Mouse (Mus musculus) midbrain, embryonic 16.5 days (tissue): ENCODE measurements at regions not wholly inside any gene's neighbourhood (a gene's known extent, or its start where the extent isn't known, plus 50 kb on each side); places are given as distances from the start of the nearest gene placed in this dataset.

Experiments
- ATAC-seq: fragments of 200-750 bp; cut with Nextera tagmentation; 2 replicates; pipeline ENCODE4 v1.8.0; 2017; ENCODE audit warnings: moderate TSS enrichment
- H3K27ac ChIP-seq: fragments of 300-500 bp; sonication (generic); 2 replicates; pipeline ENCODE4 v1.5.1; 2014; ENCODE audit warnings: mild to moderate bottlenecking, low read length, mixed read lengths
- H3K27me3 ChIP-seq: fragments of 300-500 bp; sonication (generic); 2 replicates; pipeline ENCODE4 v1.6.1; 2014; ENCODE audit warnings: low read depth, low read length, mixed read lengths; ENCODE audit not compliant: control insufficient read depth, insufficient read depth
- H3K36me3 ChIP-seq: fragments of 300-500 bp; sonication (generic); 2 replicates; pipeline ENCODE4 v1.6.1; 2014; ENCODE audit warnings: mild to moderate bottlenecking, low read length, moderate library complexity, mixed read lengths; ENCODE audit not compliant: control insufficient read depth, insufficient read depth
- H3K4me1 ChIP-seq: fragments of 300-500 bp; sonication (generic); 2 replicates; pipeline ENCODE4 v1.6.1; 2014; ENCODE audit warnings: mild to moderate bottlenecking, low read length, mixed read lengths; ENCODE audit not compliant: control insufficient read depth, insufficient read depth
- H3K4me2 ChIP-seq: fragments of 300-500 bp; sonication (generic); 2 replicates; pipeline ENCODE4 v1.6.1; 2014; ENCODE audit warnings: mild to moderate bottlenecking, low read length, mixed read lengths
- H3K4me3 ChIP-seq: fragments of 300-500 bp; sonication (generic); 2 replicates; pipeline ENCODE4 v1.5.1; 2014; ENCODE audit warnings: low read depth, mild to moderate bottlenecking, low read length, moderate library complexity, mixed read lengths
- H3K9ac ChIP-seq: fragments of 300-500 bp; sonication (generic); 2 replicates; pipeline ENCODE4 v1.6.1; 2014; ENCODE audit warnings: low read depth, low read length, mixed read lengths
- H3K9me3 ChIP-seq: fragments of 300-500 bp; sonication (generic); replicated peaks from 2 replicates; pipeline ENCODE4 v1.6.1; 2014; ENCODE audit warnings: mild to moderate bottlenecking, low read length, mixed read lengths; ENCODE audit not compliant: control insufficient read depth, poor library complexity, severe bottlenecking
- WGBS: fragments of 180-500 bp; shearing (Covaris S2); extraction: QIAGEN DNeasy Blood & Tissue Kit; methylation state at CpG from one replicate; pipeline ENCODE4 v1.1.7; 2014; 5-methylcytosine and 5-hydroxymethylcytosine counted together

- no peak for ATAC-seq
- Histone ChIP-seq H3K36me3 (no peaks in the 10 kb centered on the region), H3K4me3 (no peak overlapping the region), H3K9ac (no peak overlapping the region), H3K9me3 (no peaks in the 10 kb centered on the region), H3K27ac (no peak overlapping the region), H3K27me3 (no peaks in the 10 kb centered on the region), H3K4me1 (no peaks in the 10 kb centered on the region), H3K4me2 (no peak overlapping the region)
- 54% methylated on average over 6 of the region's 6 CpGs for WGBS
Observed at GRCm38 (mm10) chr12:92589305-92589704, 740.3 kb upstream of the Sel1l start.

GRCm38 (mm10) chr12:92578596-92578995 is 729.6 kb upstream of the Sel1l start:
- no peak for ATAC-seq
- H3K36me3 ChIP-seq, result no peaks in the 10 kb centered on the region
- H3K9ac ChIP-seq, result no peak overlapping the region
- no peaks in the 10 kb centered on the region for H3K9me3 ChIP-seq
- H3K4me2 ChIP-seq, result no peak overlapping the region
- H3K4me1 ChIP-seq, result no peaks in the 10 kb centered on the region
- H3K27me3 ChIP-seq, result no peaks in the 10 kb centered on the region
- H3K27ac ChIP-seq, result no peak overlapping the region
- 100% methylated on average over 1 of the region's 1 CpGs for WGBS
- no peak overlapping the region for H3K4me3 ChIP-seq
